Mouse (Mus musculus): Measurements from ENCODE around the gene Gm38431. TPM values are rescaled to one million over a fixed set of nuclear protein-coding genes. Genes with fewer than 3 reads are reported as not detected.
A peak's percentile ranks its signal among the peaks of the same experiment; 100 is the strongest.

Gene Gm38431
- polyA plus RNA-seq (2012; rRNA removed): 13.5 and 18.0 TPM in 2 replicates

DNA sequence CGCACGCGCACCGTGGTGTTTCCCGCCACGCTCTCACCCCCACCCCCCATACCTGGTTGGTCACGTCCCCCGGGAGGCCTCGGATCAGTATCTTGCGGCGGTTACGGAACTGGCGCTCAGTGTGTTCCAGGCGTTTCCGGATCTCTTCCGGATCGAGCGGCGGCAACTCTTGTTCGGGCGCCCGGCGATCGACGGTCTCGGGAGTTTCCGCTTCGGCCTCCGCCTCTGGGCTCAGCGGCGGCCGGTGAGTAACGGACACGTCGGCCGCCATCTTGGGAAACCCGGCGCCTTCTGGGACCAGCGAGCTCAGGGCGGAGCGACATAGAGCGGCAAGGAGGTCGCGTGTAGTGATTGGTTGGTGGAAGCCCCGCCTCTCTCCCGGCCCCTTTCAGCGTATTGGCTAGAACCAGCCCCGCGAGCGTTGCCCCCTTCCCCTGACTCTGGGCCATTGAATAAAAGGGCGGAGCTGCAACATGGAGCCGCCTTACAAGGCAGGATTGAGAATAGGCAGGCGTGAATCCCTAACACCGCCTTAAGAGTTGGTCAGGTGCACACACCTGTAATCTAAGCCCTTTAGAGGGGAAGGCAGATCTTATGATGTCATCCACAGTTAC, at the start of gene Gm38431, which contains the start of gene Raver1:
Gene Gm38431, minus strand, starts transcription at position 291 of the 614 bp plus-strand sequence.
Gene Raver1, minus strand, starts transcription at position 302 of the 614 bp plus-strand sequence.
- peak within 1 kb of the TSS; percentile 77 for H3K4me3 ChIP-seq (ENCODE audit: control insufficient read depth, insufficient read depth, low read length)
- peaks cover 13% of the 10 kb centered on the region for H3K4me1 ChIP-seq (replicated peaks; ENCODE audit: control insufficient read depth, insufficient read depth, low read length)
- H3K36me3 ChIP-seq (ENCODE audit: control insufficient read depth, insufficient read depth, low read length): peaks cover 24% of the 10 kb centered on the region
- peak; percentile 97 for DNase-seq
- peak within 1 kb of the TSS; percentile 17; the same call in 1 of the 2 replicates for H3K27ac ChIP-seq (ENCODE audit: control insufficient read depth, insufficient read depth, low read length)
- TF ChIP-seq POLR2A (IDR thresholded peaks at IDR 0.05; ENCODE audit: control insufficient read depth, extremely low read depth, insufficient read depth, low read length, poor library complexity) (peak; percentile 87), CTCF (IDR thresholded peaks at IDR 0.05; ENCODE audit: borderline replicate concordance, control insufficient read depth, extremely low read depth, insufficient read depth, low read length, poor library complexity) (no peak)
- no peaks in the 10 kb centered on the region for H3K27me3 ChIP-seq (ENCODE audit: control insufficient read depth, insufficient read depth, low read length)
- under 1% methylated on average over 54 of the region's 54 CpGs for WGBS

DNA sequence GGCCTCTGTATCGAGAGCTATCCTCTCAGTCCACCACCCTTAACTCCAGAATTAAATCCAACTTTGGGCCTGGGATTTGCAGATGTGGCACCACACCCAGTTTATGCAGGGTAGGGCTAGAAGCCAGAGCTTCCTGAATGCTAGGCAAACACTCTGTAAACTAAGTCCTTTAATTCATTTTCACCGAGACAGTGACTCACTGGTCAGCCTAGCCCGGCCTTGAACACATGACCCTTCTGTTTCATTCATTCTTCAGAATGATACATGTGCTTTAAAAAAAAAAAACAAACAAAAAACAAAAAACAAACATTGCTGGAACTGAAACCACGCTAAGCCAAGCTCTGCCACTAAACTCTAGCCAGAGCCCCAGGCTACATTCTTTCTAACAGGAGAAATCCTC, 46.6 kb upstream of the Gm38431 start:
- Histone ChIP-seq H3K4me1 (replicated peaks; ENCODE audit: control insufficient read depth, insufficient read depth, low read length) (peaks cover 21% of the 10 kb centered on the region), H3K27ac (ENCODE audit: control insufficient read depth, insufficient read depth, low read length) (no peak overlapping the region), H3K27me3 (ENCODE audit: control insufficient read depth, insufficient read depth, low read length) (no peaks in the 10 kb centered on the region), H3K36me3 (ENCODE audit: control insufficient read depth, insufficient read depth, low read length) (peaks cover 41% of the 10 kb centered on the region), H3K4me3 (ENCODE audit: control insufficient read depth, insufficient read depth, low read length) (no peak overlapping the region)
- TF ChIP-seq POLR2A (IDR thresholded peaks at IDR 0.05; ENCODE audit: control insufficient read depth, extremely low read depth, insufficient read depth, low read length, poor library complexity): no peak
- no peak for TF ChIP-seq CTCF (IDR thresholded peaks at IDR 0.05; ENCODE audit: borderline replicate concordance, control insufficient read depth, extremely low read depth, insufficient read depth, low read length, poor library complexity)
- no peak for DNase-seq
- 91% methylated on average over 4 of the region's 4 CpGs for WGBS

GRCm38 (mm10) chr9:21137229-21137628, 45.4 kb upstream of the Gm38431 start:
- Histone ChIP-seq H3K27ac (ENCODE audit: control insufficient read depth, insufficient read depth, low read length) (no peak overlapping the region), H3K4me3 (ENCODE audit: control insufficient read depth, insufficient read depth, low read length) (no peak overlapping the region), H3K36me3 (ENCODE audit: control insufficient read depth, insufficient read depth, low read length) (peaks cover 33% of the 10 kb centered on the region), H3K4me1 (replicated peaks; ENCODE audit: control insufficient read depth, insufficient read depth, low read length) (peaks cover 30% of the 10 kb centered on the region), H3K27me3 (ENCODE audit: control insufficient read depth, insufficient read depth, low read length) (no peaks in the 10 kb centered on the region)
- DNase-seq: peak; percentile 70
- TF ChIP-seq POLR2A (IDR thresholded peaks at IDR 0.05; ENCODE audit: control insufficient read depth, extremely low read depth, insufficient read depth, low read length, poor library complexity): no peak
- TF ChIP-seq CTCF (IDR thresholded peaks at IDR 0.05; ENCODE audit: borderline replicate concordance, control insufficient read depth, extremely low read depth, insufficient read depth, low read length, poor library complexity): peak; percentile 49; the same call in 1 of the 2 replicates
- 65% methylated on average over 3 of the region's 3 CpGs for WGBS

DNA sequence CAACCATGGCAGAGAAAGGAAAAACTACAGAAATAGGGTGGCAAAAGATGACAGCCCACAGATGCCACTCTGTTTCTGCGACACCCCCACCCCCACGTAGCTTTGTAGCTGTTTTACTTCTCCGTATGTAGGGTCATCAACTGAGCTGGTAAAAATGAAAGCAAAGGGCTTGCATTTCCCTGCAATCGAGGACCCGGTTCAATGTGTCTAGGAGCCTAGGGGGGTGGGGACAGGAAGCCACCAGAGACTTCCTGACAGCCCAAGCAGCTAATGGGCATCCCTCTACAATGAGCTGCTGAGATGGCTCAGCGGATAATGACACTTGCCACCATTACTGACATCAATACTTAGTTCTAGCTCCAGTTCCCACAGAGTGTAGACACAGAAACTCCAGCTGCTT, 44.6 kb upstream of the Gm38431 start:
- H3K4me1 ChIP-seq (replicated peaks; ENCODE audit: control insufficient read depth, insufficient read depth, low read length): peaks cover 34% of the 10 kb centered on the region

DNA sequence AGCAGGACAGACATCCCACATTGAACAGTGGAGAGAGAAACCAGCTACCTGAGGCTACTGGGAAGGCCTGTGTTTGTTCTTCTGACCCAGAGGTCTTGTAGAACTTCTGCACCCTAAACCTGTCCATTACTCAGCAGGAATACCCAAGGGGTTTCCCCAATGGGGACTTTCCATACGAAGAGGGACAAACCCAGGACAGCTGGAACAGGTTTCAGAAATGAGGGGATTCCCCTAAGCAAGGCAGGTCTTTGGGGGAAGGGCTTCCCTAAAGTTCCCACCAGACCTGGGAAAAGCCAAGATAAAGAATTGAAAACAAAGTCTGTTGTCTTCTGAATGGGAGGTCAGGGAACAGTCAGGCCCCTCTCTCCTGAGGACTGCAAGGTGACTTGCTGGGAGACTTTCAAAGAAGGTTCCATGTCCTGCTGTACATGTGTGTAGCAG, 44.2 kb upstream of the Gm38431 start:
- 23% methylated on average over 1 of the region's 1 CpGs for WGBS
- TF ChIP-seq CTCF (IDR thresholded peaks at IDR 0.05; ENCODE audit: borderline replicate concordance, control insufficient read depth, extremely low read depth, insufficient read depth, low read length, poor library complexity): no peak
- no peak for TF ChIP-seq POLR2A (IDR thresholded peaks at IDR 0.05; ENCODE audit: control insufficient read depth, extremely low read depth, insufficient read depth, low read length, poor library complexity)
- peaks cover 20% of the 10 kb centered on the region for H3K36me3 ChIP-seq (ENCODE audit: control insufficient read depth, insufficient read depth, low read length)
- no peak overlapping the region for H3K4me3 ChIP-seq (ENCODE audit: control insufficient read depth, insufficient read depth, low read length)
- no peak for DNase-seq
- H3K27ac ChIP-seq (ENCODE audit: control insufficient read depth, insufficient read depth, low read length): peak overlapping the region; percentile 52
- no peaks in the 10 kb centered on the region for H3K27me3 ChIP-seq (ENCODE audit: control insufficient read depth, insufficient read depth, low read length)
- peaks cover 35% of the 10 kb centered on the region for H3K4me1 ChIP-seq (replicated peaks; ENCODE audit: control insufficient read depth, insufficient read depth, low read length)

More for the DNA sequence above, 44.6 kb upstream of the Gm38431 start:
- peak; percentile 23 for DNase-seq
- peak overlapping the region; percentile 52 for H3K27ac ChIP-seq (ENCODE audit: control insufficient read depth, insufficient read depth, low read length)
- no peak overlapping the region for H3K4me3 ChIP-seq (ENCODE audit: control insufficient read depth, insufficient read depth, low read length)
- H3K27me3 ChIP-seq (ENCODE audit: control insufficient read depth, insufficient read depth, low read length): no peaks in the 10 kb centered on the region
- no peak for TF ChIP-seq CTCF (IDR thresholded peaks at IDR 0.05; ENCODE audit: borderline replicate concordance, control insufficient read depth, extremely low read depth, insufficient read depth, low read length, poor library complexity)
- no peak for TF ChIP-seq POLR2A (IDR thresholded peaks at IDR 0.05; ENCODE audit: control insufficient read depth, extremely low read depth, insufficient read depth, low read length, poor library complexity)
- peaks cover 25% of the 10 kb centered on the region for H3K36me3 ChIP-seq (ENCODE audit: control insufficient read depth, insufficient read depth, low read length)
- 5% methylated on average over 6 of the region's 6 CpGs for WGBS

GRCm38 (mm10) chr9:21135329-21135890, 43.6 kb upstream of the Gm38431 start:
- H3K27me3 ChIP-seq (ENCODE audit: control insufficient read depth, insufficient read depth, low read length): no peaks in the 10 kb centered on the region
- DNase-seq: no peak
- H3K27ac ChIP-seq (ENCODE audit: control insufficient read depth, insufficient read depth, low read length): peak overlapping the region; percentile 50; the same call in 1 of the 2 replicates
- peaks cover 15% of the 10 kb centered on the region for H3K36me3 ChIP-seq (ENCODE audit: control insufficient read depth, insufficient read depth, low read length)
- TF ChIP-seq POLR2A (IDR thresholded peaks at IDR 0.05; ENCODE audit: control insufficient read depth, extremely low read depth, insufficient read depth, low read length, poor library complexity) (no peak), CTCF (IDR thresholded peaks at IDR 0.05; ENCODE audit: borderline replicate concordance, control insufficient read depth, extremely low read depth, insufficient read depth, low read length, poor library complexity) (no peak)
- WGBS: 65% methylated on average over 4 of the region's 4 CpGs
- peaks cover 37% of the 10 kb centered on the region for H3K4me1 ChIP-seq (replicated peaks; ENCODE audit: control insufficient read depth, insufficient read depth, low read length)
- H3K4me3 ChIP-seq (ENCODE audit: control insufficient read depth, insufficient read depth, low read length): no peak overlapping the region

All from thymus, adult 2 months (tissue).